Mouse (Mus musculus): Measurements from ENCODE around the gene Hist1h3f.

- TF ChIP-seq POLR2A (IDR thresholded peaks at IDR 0.05; ENCODE audit: borderline replicate concordance, control insufficient read depth, low read depth, low read length), result no peak
- no peak for TF ChIP-seq CTCF (IDR thresholded peaks at IDR 0.05; ENCODE audit: control insufficient read depth, insufficient read depth, low read length)
These were observed 10.5 kb downstream of the Hist1h3f start for GRCm38 (mm10) chr13:23554393-23554792.
